Mouse (Mus musculus): ENCODE data around the gene Gm9573. TPM values are rescaled to one million over a fixed set of nuclear protein-coding genes. Genes with fewer than 3 reads are reported as not detected.

Gm9573 gene
- total RNA-seq (2021), result not detected
- long read RNA-seq, experiment 1, partial matches to known transcripts, result 0 of 3 reads
- long read RNA-seq, experiment 1, other reads (novel, unspliced or antisense), result 3 of 3 reads
- long read RNA-seq, experiment 2, partial matches to known transcripts, result 0 of 2 reads
- long read RNA-seq, experiment 2, other reads (novel, unspliced or antisense), result 2 of 2 reads

DNA sequence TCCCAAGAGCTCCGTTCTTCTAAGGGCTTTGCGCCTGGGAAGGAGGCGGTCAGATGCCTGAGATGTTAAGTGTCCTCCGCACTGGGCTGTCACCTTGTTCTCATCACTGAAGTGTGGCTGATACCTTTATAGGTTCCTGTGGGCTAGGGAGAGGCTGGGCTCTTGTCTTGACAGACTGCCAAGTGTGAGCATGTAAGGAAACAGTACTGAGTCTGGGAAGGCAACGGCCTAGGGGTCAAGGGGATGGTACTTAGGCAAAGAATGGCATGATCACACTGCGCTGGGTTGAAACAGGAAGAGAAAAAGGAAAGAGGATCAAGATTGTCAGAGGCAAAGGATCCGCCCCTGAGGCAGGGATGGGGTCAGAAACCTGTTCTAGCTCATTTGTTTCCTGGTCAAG, at the start of gene Gm9573:
Gm9573 (minus strand) TSS at position 101 of the 400 bp plus-strand sequence.
- Histone ChIP-seq H3K27ac (no peak within 1 kb of the TSS), H3K4me3 (no peak within 1 kb of the TSS)
- no peak for TF ChIP-seq CTCF (IDR thresholded peaks at IDR 0.05)
- intact Hi-C loops (cut with DNase I), result no loop called here
- DNase-seq (ENCODE audit: extremely low spot score in 1 of 2, low spot score in 2 of 2), result no peak

- Histone ChIP-seq H3K27ac (peak within 1 kb of the TSS; percentile 62), H3K4me3 (peak within 1 kb of the TSS; percentile 62)
- DNase-seq (ENCODE audit: extremely low spot score in 1 of 2, low spot score in 2 of 2), result peak; percentile 83 to 88
- no peak; the same call in none of the 2 replicates for TF ChIP-seq CTCF (IDR thresholded peaks at IDR 0.05)
- intact Hi-C loops (cut with DNase I), result loop anchor here (2.0 kb wide), 1 partner anchor 21 kb away; no protein-coding TSS in a partner anchor
Measured at GRCm38 (mm10) chr17:35673416-35674035, 47.1 kb upstream of the Gm9573 start, which contains the start of gene Gtf2h4. Gene Gtf2h4, minus strand, starts transcription at chr17:35673739.

DNA sequence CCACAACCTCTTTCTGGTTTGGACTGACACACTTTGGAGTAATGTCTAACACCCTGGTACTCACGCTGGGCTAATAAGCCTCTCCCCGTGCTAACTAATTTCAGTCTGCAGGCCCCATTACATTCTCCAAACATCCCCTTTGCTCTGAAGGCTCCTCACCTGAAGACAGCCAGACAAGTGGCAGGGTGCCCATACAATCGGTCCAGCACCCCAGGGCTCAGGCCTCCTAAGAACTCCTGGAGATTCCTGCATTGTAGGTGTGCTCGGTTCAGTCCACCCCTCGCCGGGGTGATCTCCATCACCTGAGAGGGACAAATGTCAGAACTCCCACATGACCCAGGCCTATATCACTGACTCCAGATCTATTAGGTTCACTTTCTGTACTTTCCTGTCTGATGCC, 46.1 kb upstream of the Gm9573 start:
- intact Hi-C loops (cut with DNase I), result loop anchor here (2.0 kb wide), 1 partner anchor 22 kb away; no protein-coding TSS in a partner anchor
- no peak for TF ChIP-seq CTCF (IDR thresholded peaks at IDR 0.05)
- Histone ChIP-seq H3K4me3 (no peak overlapping the region), H3K27ac (no peak overlapping the region)
- no peak for DNase-seq (ENCODE audit: extremely low spot score in 1 of 2, low spot score in 2 of 2)

GRCm38 (mm10) chr17:35671846-35672245, 45.4 kb upstream of the Gm9573 start:
- TF ChIP-seq CTCF (IDR thresholded peaks at IDR 0.05), result no peak

GRCm38 (mm10) chr17:35669731-35670130, 43.3 kb upstream of the Gm9573 start:
- no peak for DNase-seq (ENCODE audit: extremely low spot score in 1 of 2, low spot score in 2 of 2)
- Histone ChIP-seq H3K27ac (no peak overlapping the region), H3K4me3 (no peak overlapping the region)
- intact Hi-C loops (cut with DNase I), result loop anchor here (5.0 kb wide), 1 partner anchor 58 kb away; no protein-coding TSS in a partner anchor
- TF ChIP-seq CTCF (IDR thresholded peaks at IDR 0.05), result no peak

More at GRCm38 (mm10) chr17:35671846-35672245, 45.4 kb upstream of the Gm9573 start:
- DNase-seq (ENCODE audit: extremely low spot score in 1 of 2, low spot score in 2 of 2), result no peak
- H3K4me3 ChIP-seq, result no peak overlapping the region
- no peak overlapping the region for H3K27ac ChIP-seq
- intact Hi-C loops (cut with DNase I), result loop anchor here (2.0 kb wide), 1 partner anchor 23 kb away; no protein-coding TSS in a partner anchor

DNA sequence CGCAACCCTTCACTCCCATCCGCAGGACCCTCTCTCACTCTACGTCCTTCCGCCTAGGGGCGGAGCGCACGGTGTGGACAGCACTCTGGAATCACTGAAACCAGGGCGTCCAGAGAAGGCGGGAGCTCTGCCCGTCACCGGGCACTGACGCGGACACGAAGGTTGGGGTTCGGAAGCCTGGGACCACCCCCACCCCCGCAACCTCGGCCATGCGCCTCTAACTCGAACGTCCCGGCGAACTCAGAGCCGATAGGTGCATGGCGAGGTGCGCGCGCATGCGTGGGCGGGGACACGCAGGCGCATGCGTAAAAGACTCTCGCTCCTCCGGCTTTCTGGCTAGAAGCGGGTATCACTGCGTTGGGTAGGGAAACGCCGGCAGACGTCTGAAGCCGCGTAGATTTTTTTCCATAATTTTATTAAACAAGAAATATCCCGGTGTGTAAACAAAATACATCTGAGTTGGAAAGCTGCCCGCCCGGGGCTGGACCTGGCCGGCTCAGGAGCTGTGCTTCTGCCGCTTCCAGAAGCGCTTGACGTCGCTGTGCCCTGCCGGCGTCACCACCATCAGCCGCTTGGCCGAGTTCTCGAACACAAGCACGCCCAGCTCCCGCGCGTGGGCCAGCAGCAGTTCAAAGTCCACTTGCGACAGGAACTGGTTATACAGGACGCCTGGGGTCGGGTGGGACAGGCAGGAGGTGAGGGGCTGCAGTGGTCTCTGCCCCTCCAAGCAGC, 41.1 kb upstream of the Gm9573 start, which contains the start of gene Vars2:
Vars2 (minus strand) TSS at position 259 of the 732 bp plus-strand sequence.
- peak within 1 kb of the TSS; percentile 95 for H3K27ac ChIP-seq
- TF ChIP-seq CTCF (IDR thresholded peaks at IDR 0.05), result no peak; the same call in 1 of the 2 replicates
- H3K4me3 ChIP-seq, result peak within 1 kb of the TSS; percentile 86
- DNase-seq (ENCODE audit: extremely low spot score in 1 of 2, low spot score in 2 of 2), result peak; percentile 97
- intact Hi-C loops (cut with DNase I), result loop anchor here (1.0 to 5.0 kb wide), 2 partner anchors 32 to 60 kb away; no protein-coding TSS in a partner anchor

DNA sequence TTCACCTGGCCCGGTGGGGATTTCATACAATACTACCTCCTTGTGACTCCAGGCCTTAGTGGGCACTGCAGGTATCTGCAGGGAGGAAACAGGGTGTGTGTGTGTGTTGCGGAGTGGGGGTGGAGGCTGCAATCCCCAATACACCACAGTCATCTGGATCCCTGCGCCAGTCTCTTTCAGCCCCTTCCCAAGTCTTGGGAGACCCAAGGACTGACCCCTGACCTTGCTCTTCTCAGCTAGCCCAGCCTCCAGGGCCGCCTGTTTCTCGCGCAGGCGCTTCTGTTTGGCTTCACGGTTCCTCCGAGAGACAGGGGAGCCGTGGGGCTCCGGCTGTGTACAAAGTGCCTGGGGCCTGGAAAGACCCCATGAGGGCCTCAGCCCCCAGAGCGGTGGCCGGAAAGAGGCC, 40.4 kb upstream of the Gm9573 start:
- intact Hi-C loops (cut with DNase I), result loop anchor here (1.0 to 5.0 kb wide), 3 partner anchors 32 to 83 kb away; no protein-coding TSS in a partner anchor
- peak overlapping the region; percentile 86 for H3K4me3 ChIP-seq
- TF ChIP-seq CTCF (IDR thresholded peaks at IDR 0.05), result no peak
- peak overlapping the region; percentile 95 for H3K27ac ChIP-seq
- DNase-seq (ENCODE audit: extremely low spot score in 1 of 2, low spot score in 2 of 2), result peak in 1 of 2 experiments; percentile 28

DNA sequence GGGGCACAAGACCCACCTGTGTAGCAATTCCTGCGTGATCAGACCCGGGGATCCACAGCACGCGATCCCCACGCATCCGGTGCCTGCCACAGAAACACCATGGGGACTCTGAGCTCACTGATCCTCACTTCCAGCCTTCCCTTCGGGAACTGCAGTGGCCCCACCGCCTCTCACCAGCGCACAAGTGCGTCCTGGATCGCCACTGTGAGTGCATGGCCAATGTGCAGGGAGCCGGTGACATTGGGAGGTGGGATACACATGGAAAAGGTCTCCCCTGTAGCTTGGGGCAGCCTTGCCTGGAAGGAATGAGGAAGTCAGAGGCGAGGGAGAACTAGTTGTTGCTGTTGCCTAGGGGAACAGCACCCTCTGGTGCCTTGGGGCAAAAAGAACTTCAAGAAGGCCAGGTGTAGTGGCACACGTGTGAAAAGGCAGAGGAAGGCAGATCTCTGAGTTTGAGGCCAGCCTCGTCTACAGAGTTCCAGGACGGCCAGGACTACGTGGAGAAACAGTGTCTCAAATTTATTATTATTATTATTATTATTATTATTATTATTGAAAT, 39.6 kb upstream of the Gm9573 start:
- Histone ChIP-seq H3K4me3 (0 out of 2 replicates have a peak overlapping the region, but pooled peaks have one; percentile 9), H3K27ac (no peak overlapping the region)
- peak; percentile 37 to 40 for DNase-seq (ENCODE audit: extremely low spot score in 1 of 2, low spot score in 2 of 2)
- intact Hi-C loops (cut with DNase I), result loop anchor here (1.0 to 5.0 kb wide), 2 partner anchors 61 to 82 kb away; no protein-coding TSS in a partner anchor
- TF ChIP-seq CTCF (IDR thresholded peaks at IDR 0.05), result peak; percentile 61

DNA sequence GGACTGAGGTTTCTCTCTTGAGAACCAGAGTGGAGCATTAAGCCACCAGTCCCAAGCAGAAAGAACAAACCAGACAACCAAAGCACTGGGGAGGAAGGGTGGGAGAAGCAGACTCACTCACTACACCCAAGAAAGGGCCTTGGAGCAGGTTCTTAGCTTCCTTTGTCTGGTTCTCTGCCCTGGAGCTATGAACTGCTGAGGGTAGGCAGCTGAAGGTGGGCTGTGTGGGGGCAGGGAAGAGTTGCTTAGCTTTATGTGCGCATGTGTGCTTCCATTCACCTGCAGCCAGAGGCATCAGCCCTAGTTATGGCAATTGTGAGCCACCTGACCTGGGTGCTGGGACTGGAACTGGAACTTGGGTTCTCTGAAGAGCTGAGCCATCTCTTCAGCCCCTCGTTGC, 26.6 kb upstream of the Gm9573 start:
- Histone ChIP-seq H3K4me3 (no peak overlapping the region), H3K27ac (no peak overlapping the region)
- no peak for TF ChIP-seq CTCF (IDR thresholded peaks at IDR 0.05)
- intact Hi-C loops (cut with DNase I), result no loop called here
- DNase-seq (ENCODE audit: extremely low spot score in 1 of 2, low spot score in 2 of 2), result no peak

GRCm38 (mm10) chr17:35649429-35649828, 23.0 kb upstream of the Gm9573 start:
- Histone ChIP-seq H3K27ac (no peak overlapping the region), H3K4me3 (no peak overlapping the region)
- no peak for DNase-seq (ENCODE audit: extremely low spot score in 1 of 2, low spot score in 2 of 2)
- TF ChIP-seq CTCF (IDR thresholded peaks at IDR 0.05), result no peak
- intact Hi-C loops (cut with DNase I), result no loop called here

GRCm38 (mm10) chr17:35643609-35644236, 17.3 kb upstream of the Gm9573 start, which contains the start of gene Mucl3:
Gene Mucl3, minus strand, starts transcription at chr17:35643695.
- Histone ChIP-seq H3K27ac (no peak within 1 kb of the TSS), H3K4me3 (no peak within 1 kb of the TSS)
- DNase-seq (ENCODE audit: extremely low spot score in 1 of 2, low spot score in 2 of 2), result no peak
- no peak for TF ChIP-seq CTCF (IDR thresholded peaks at IDR 0.05)
- intact Hi-C loops (cut with DNase I), result no loop called here
